Mouse (Mus musculus) thymus, postnatal 36 days (tissue): ENCODE measurements around the gene Tomm6.
A peak's percentile ranks its signal among the peaks of the same experiment; 100 is the strongest.

ENCODE experiments used
- DNase-seq, 2 experiments: peaks; one replicate each; pipeline ENCODE4 v3.0.0; 2022; ENCODE audit warnings: mixed read lengths in 2 of 2

The Tomm6 gene

DNA sequence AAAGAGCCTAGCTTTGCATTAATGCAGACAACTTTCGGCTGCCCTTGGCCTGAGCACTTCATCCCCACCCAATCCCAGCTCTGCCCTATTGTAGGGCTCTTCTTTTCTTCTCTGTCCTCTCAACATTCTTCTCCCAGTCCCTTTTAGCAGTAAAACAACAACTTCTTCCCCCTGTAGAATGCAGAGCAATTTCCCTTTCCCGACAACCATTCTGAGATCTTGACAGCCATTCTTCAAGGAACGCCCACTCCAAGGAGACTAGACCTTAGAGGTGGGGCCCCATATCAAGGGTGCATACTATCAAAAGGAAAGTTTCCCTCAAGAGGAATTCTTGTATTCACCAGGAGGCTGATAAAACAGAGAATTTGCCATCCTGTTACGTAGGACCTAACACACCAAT lies 39.2 kb downstream of the Tomm6 start:
- DNase-seq: no peak

DNA sequence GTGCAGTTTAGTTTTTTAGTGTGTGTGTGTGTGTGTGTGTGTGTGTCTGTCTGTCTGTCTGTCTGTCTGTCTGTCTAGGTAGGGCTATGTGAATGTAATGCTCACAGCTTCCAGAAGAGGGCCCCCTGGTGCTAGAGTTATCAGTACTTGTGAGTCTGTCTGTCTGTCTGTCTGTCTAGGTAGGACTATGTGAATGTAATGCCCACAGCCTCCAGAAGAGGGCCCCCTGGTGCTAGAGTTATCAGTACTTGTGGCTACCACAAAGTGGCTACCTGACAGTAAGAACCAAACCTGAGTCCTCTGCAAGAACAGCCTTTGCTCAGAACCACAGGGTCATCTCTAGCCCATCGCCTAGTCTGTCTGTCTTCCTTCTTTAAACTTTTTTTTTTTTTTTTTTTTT lies 41.5 kb downstream of the Tomm6 start:
- peak; percentile 56 to 59 for DNase-seq

DNA sequence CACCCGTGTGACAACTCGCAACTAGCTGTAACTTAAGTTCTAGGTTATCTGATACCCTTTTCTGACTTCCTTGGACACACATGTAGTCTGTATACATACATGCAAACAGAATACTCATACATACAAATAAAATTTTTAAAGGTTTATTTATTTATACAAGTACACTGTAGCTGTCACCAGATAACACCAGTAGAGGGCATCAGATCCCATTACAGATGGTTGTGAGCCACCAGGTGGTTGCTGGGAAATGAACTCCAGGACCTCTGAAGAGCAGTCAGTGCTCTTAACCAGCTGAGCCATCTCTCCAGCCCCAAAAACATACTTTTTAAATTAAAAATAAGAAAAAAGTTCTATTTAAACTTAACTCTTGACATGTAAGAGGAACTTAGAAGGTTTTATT lies 45.2 kb downstream of the Tomm6 start:
- no peak for DNase-seq
